Mouse (Mus musculus): ENCODE results near the gene Zfp82.

GRCm38 (mm10) chr7:30092666-30093065, 20.0 kb upstream of the Zfp82 start:
- TF ChIP-seq CTCF (IDR thresholded peaks at IDR 0.05; ENCODE audit: control insufficient read depth, insufficient read depth, insufficient read length), result no peak
- TF ChIP-seq MYOD1 (IDR thresholded peaks at IDR 0.05; ENCODE audit: control insufficient read depth, insufficient read length, low read depth), result no peak
- TF ChIP-seq MAX (IDR thresholded peaks at IDR 0.05), result no peak
- no peak for TF ChIP-seq CEBPB (IDR thresholded peaks at IDR 0.05; ENCODE audit: low read depth)

Measured in C2C12 (cell line).